Mouse (Mus musculus) embryo, embryonic 10 days (tissue): ENCODE measurements around the gene Cacna1a.

Source experiments
- DNase-seq: peaks from one replicate; pipeline ENCODE4 v3.0.0-alpha.2; 2015; ENCODE audit warnings: low spot score

Cacna1a gene

DNA sequence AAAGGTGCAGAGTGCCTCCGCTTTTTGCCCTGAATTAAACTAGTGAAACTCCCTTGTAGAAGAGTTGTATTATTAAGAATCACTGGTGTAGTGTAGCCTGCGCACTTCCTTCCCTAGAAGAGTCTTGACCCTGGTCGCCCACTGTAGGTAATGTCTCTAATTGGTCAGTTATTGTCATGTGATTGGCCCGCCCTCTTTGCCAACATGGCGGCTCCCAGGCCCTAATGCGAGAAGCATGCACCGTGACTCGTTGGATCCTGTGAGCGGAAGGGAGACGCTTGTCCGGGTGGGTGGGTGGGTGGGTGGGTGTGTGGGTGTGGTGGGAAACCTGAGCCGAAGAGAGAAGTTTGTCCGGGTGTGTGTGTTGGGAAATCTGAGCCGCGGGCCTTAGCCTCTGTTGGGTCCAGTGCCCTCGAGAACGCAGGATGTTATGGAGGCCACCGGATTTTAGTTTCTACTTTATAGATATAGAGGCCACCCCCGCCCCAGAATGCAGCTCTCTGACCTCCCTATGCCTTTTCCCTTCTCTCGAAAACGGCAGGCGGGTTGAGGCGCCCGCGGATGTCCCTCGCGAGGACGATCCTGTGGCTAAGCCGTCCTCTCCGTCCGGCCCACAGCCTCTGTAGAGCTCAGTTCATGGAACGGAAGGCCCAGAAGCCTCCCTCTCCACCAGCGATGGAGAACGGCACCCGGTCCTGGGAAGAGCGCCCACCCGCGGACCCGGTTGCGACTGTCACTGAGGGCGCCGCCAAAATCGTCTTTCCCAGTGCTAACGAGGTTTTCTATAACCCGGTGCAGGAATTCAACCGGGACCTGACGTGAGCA is 301.1 kb downstream of the Cacna1a start:
- peak; percentile 96 for DNase-seq
